Mouse (Mus musculus): Measurements from ENCODE around the gene Cope. TPM values are rescaled to one million over a fixed set of nuclear protein-coding genes. Genes with fewer than 3 reads are reported as not detected.

Gene Cope
- 100 to 1,000 TPM; 157 TPM for total RNA-seq (2021)

GRCm38 (mm10) chr8:70302358-70302890 lies at the start of gene Cope, which contains the start of gene Ddx49:
TSS of gene Cope (plus strand) at chr8:70302518.
TSS of gene Ddx49 (minus strand) at chr8:70302489.
- intact Hi-C loops (cut with DNase I), result no loop called here
- DNase-seq, result peak; percentile 94 to 95

GRCm38 (mm10) chr8:70254628-70255027 lies 47.7 kb upstream of the Cope start:
- intact Hi-C loops (cut with DNase I), result no loop called here
- no peak for DNase-seq

GRCm38 (mm10) chr8:70257456-70257855 lies 44.9 kb upstream of the Cope start:
- intact Hi-C loops (cut with DNase I), result no loop called here
- DNase-seq, result no peak

GRCm38 (mm10) chr8:70258600-70258999 lies 43.7 kb upstream of the Cope start:
- intact Hi-C loops (cut with DNase I), result no loop called here
- no peak for DNase-seq

GRCm38 (mm10) chr8:70259043-70259442 lies 43.3 kb upstream of the Cope start:
- intact Hi-C loops (cut with DNase I), result no loop called here

GRCm38 (mm10) chr8:70267674-70268073 lies 34.6 kb upstream of the Cope start:
- intact Hi-C loops (cut with DNase I), result no loop called here
- no peak for DNase-seq

More at GRCm38 (mm10) chr8:70259043-70259442, 43.3 kb upstream of the Cope start:
- no peak for DNase-seq

GRCm38 (mm10) chr8:70268311-70268710 lies 34.0 kb upstream of the Cope start:
- DNase-seq, result no peak
- intact Hi-C loops (cut with DNase I), result no loop called here

GRCm38 (mm10) chr8:70268799-70269565 lies 33.3 kb upstream of the Cope start:
- intact Hi-C loops (cut with DNase I), result no loop called here
- DNase-seq, result peak in 1 of 2 experiments; percentile 46

GRCm38 (mm10) chr8:70272949-70273348 lies 29.4 kb upstream of the Cope start:
- intact Hi-C loops (cut with DNase I), result no loop called here
- peak in 1 of 2 experiments; percentile 34 for DNase-seq

- DNase-seq, result no peak
- intact Hi-C loops (cut with DNase I), result no loop called here
These were observed 28.0 kb upstream of the Cope start for GRCm38 (mm10) chr8:70274350-70274749.

GRCm38 (mm10) chr8:70276476-70276875 lies 25.8 kb upstream of the Cope start:
- peak in 1 of 2 experiments; percentile 31 for DNase-seq
- intact Hi-C loops (cut with DNase I), result no loop called here

GRCm38 (mm10) chr8:70278175-70278574 lies 24.1 kb upstream of the Cope start:
- intact Hi-C loops (cut with DNase I), result no loop called here
- DNase-seq, result no peak

GRCm38 (mm10) chr8:70279266-70279665 lies 23.1 kb upstream of the Cope start:
- intact Hi-C loops (cut with DNase I), result no loop called here
- no peak for DNase-seq

GRCm38 (mm10) chr8:70281001-70281400 lies 21.3 kb upstream of the Cope start:
- intact Hi-C loops (cut with DNase I), result no loop called here
- no peak for DNase-seq

- intact Hi-C loops (cut with DNase I), result no loop called here
- peak; percentile 93 to 94 for DNase-seq
These were observed 19.6 kb upstream of the Cope start, which contains the start of gene Homer3 for GRCm38 (mm10) chr8:70282603-70283135. TSS of gene Homer3 (plus strand) at chr8:70282827.

GRCm38 (mm10) chr8:70283136-70284077 lies 18.9 kb upstream of the Cope start:
- intact Hi-C loops (cut with DNase I), result no loop called here
- DNase-seq, result peak in 1 of 2 experiments; percentile 50

GRCm38 (mm10) chr8:70284421-70284820 lies 17.9 kb upstream of the Cope start:
- no peak for DNase-seq
- intact Hi-C loops (cut with DNase I), result no loop called here

- intact Hi-C loops (cut with DNase I), result no loop called here
- DNase-seq, result no peak
These were observed 17.0 kb upstream of the Cope start for GRCm38 (mm10) chr8:70285304-70285703.

- intact Hi-C loops (cut with DNase I), result no loop called here
- DNase-seq, result no peak
These were observed 15.6 kb upstream of the Cope start for GRCm38 (mm10) chr8:70286737-70287136.

- intact Hi-C loops (cut with DNase I), result no loop called here
- DNase-seq, result no peak
These were observed 8.3 kb upstream of the Cope start for GRCm38 (mm10) chr8:70293988-70294405.

GRCm38 (mm10) chr8:70300881-70301280 lies 1.4 kb upstream of the Cope start:
- intact Hi-C loops (cut with DNase I), result no loop called here

More at GRCm38 (mm10) chr8:70300881-70301280, 1.4 kb upstream of the Cope start:
- no peak for DNase-seq
